8 mouse cellular contexts compared by ENCODE assay signal in the genomic region with DNA sequence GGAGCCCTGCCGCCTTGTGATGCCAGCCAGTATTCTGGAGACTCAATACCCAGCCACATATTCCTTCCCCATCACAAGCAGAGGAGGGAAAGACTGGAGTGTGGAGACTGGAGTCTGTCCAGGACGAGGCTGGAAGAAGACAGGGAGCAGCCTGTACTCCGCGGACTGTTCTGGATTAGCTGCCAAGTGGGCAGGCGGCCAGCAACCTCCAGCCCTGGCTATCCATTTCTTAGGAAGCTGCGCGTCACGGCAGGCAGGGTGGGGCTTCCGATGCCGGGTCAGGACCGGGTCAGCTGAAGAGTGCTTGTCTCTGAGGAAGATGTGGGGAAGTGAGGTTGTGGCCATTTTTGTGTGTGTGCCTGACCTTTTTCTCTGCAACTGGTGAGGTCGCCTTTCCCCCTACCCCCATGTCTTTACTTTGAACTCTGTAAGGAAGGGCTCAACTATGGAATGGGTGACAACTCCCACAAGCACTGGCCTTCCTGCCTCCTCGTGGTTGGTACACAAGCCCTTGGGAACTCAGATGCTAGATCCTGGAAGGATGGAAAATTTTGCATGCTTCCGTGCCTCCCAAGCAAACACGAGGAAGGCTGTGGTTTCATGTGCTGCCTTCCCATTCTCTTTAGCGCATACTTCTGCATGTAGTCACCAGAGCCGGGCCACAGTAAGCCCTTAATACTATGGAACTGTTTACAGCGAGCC.
DNase-seq lines count a peak whose midpoint lies in the region; ATAC-seq lines count a peak whose summit lies in the region.

No protein-coding gene starts in this region.

- H3K4me2 ChIP-seq in hindbrain, embryonic 15.5 days, result peak overlapping the region; percentile 57

- 51% methylated on average over 18 of the region's 18 CpGs for WGBS in hindbrain, embryonic 15.5 days

- ATAC-seq in hindbrain, embryonic 15.5 days (ENCODE audit: low FRiP score, low read depth), result peak; percentile 93
- no peak for ATAC-seq in erythroid progenitor cell, adult 5-6 weeks (replicated peaks; ENCODE audit: low FRiP score, poor library complexity, severe bottlenecking)

- no peaks in the 10 kb centered on the region for H3K27me3 ChIP-seq in hindbrain, embryonic 15.5 days

- H3K4me1 ChIP-seq in hindbrain, embryonic 15.5 days (replicated peaks), result peaks cover 11% of the 10 kb centered on the region

- peak overlapping the region; percentile 79 for H3K27ac ChIP-seq in hindbrain, embryonic 15.5 days (replicated peaks)

- no peak overlapping the region for H3K4me3 ChIP-seq in hindbrain, embryonic 15.5 days

- DNase-seq in adipocyte (ENCODE audit: low spot score), result peak; percentile 98
- DNase-seq in cerebellum, postnatal 36 days, result peak; percentile 99 to 100
- DNase-seq in gastrocnemius, adult 8-10 months (ENCODE audit: low spot score in 2 of 2), result peak; percentile 99
- peak; percentile 90 for DNase-seq in left cerebral cortex, adult 11 months (ENCODE audit: low spot score)
- peak; percentile 99 for DNase-seq in lung, postnatal 14 days
- peak; percentile 94 for DNase-seq in right cerebral cortex, postnatal 14 days

- peaks cover 4% of the 10 kb centered on the region for H3K36me3 ChIP-seq in hindbrain, embryonic 15.5 days

- no peak overlapping the region for H3K9ac ChIP-seq in hindbrain, embryonic 15.5 days

- no peaks in the 10 kb centered on the region for H3K9me3 ChIP-seq in hindbrain, embryonic 15.5 days
